ENCODE assay signal across 30 mouse cellular contexts in the genomic region with DNA sequence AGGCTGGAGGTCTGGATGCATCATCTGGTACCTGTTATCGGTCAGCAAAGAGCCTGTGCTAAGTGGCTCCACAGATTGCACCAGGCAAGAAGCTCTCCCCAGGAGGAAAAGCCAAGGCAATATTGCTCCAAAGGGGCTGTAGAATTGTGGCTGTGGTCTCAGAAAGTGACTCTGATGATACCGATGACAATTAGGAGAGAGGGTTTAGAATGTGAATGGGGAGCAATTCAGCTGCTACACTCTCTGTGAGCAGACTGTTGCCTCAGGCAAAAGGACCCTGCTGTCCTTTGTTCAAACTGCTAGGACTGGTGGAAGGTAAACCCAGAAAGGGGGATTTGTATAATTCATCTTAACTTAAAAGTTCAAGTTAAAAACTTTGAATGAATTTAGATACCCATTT.
DNase-seq lines count a peak whose midpoint lies in the region; ATAC-seq lines count a peak whose summit lies in the region.
"Had no signal": no experiment of that assay in that cellular context is flagged by ENCODE, and none has a peak within 500 bp of the region (broad histone marks: within the 10 kb centered on the region; RNA-seq: fewer than 3 reads in every experiment).

No protein-coding gene starts in this region.

- H3K27me3 ChIP-seq in heart, embryonic 11.5 days (ENCODE audit: control insufficient read depth, insufficient read depth, low read length): no peaks in the 10 kb centered on the region
- H3K27me3 ChIP-seq in midbrain, embryonic 11.5 days (ENCODE audit: control insufficient read depth, insufficient read depth, low read length): no peaks in the 10 kb centered on the region
- H3K27me3 ChIP-seq in midbrain, embryonic 13.5 days: no peaks in the 10 kb centered on the region
- H3K27me3 ChIP-seq in embryonic facial prominence, embryonic 10.5 days (replicated peaks; ENCODE audit: low read depth, poor library complexity, severe bottlenecking): no peaks in the 10 kb centered on the region
- H3K27me3 ChIP-seq: embryonic facial prominence, embryonic 13.5 days; forebrain, embryonic 13.5 days; neural tube, embryonic 12.5 days; stomach, embryonic 15.5 days had no signal

- H3K4me1 ChIP-seq in heart, embryonic 11.5 days (ENCODE audit: control insufficient read depth, insufficient read depth, low read length): peaks cover 3% of the 10 kb centered on the region; the same call in 1 of the 2 replicates
- 0 out of 2 replicates have a peak, but pooled peaks cover 4% of the 10 kb centered on the region for H3K4me1 ChIP-seq in midbrain, embryonic 11.5 days (ENCODE audit: control insufficient read depth, insufficient read depth, low read length)
- H3K4me1 ChIP-seq in midbrain, embryonic 13.5 days (replicated peaks): peaks cover 13% of the 10 kb centered on the region
- peaks cover 14% of the 10 kb centered on the region for H3K4me1 ChIP-seq in embryonic facial prominence, embryonic 10.5 days
- H3K4me1 ChIP-seq: neural tube, embryonic 12.5 days; stomach, embryonic 15.5 days had no signal

- no peak for ATAC-seq in heart, embryonic 11.5 days (replicated peaks; ENCODE audit: insufficient number of reproducible peaks, low FRiP score, low TSS enrichment)
- 0 out of 2 replicates have a peak, but pooled peaks have one; percentile 38 for ATAC-seq in midbrain, embryonic 11.5 days (ENCODE audit: low FRiP score)
- ATAC-seq in midbrain, embryonic 13.5 days: no peak
- ATAC-seq: activated CD4-positive, CD25-positive, alpha-beta regulatory T cell, adult 4 months; forebrain, embryonic 13.5 days; Patski had no signal

- no peaks in the 10 kb centered on the region for H3K36me3 ChIP-seq in heart, embryonic 11.5 days (ENCODE audit: control insufficient read depth, insufficient read depth, low read length)
- H3K36me3 ChIP-seq in midbrain, embryonic 11.5 days (ENCODE audit: control insufficient read depth, insufficient read depth, low read length): no peaks in the 10 kb centered on the region
- H3K36me3 ChIP-seq in midbrain, embryonic 13.5 days: no peaks in the 10 kb centered on the region
- H3K36me3 ChIP-seq in embryonic facial prominence, embryonic 10.5 days (replicated peaks): no peaks in the 10 kb centered on the region
- H3K36me3 ChIP-seq: embryonic facial prominence, embryonic 13.5 days; midbrain, embryonic 10.5 days; neural tube, embryonic 12.5 days; stomach, embryonic 15.5 days had no signal

- H3K27ac ChIP-seq in heart, embryonic 11.5 days (ENCODE audit: low read depth, low read length): no peak overlapping the region
- no peak overlapping the region for H3K27ac ChIP-seq in midbrain, embryonic 11.5 days (ENCODE audit: low read depth, low read length)
- no peak overlapping the region for H3K27ac ChIP-seq in midbrain, embryonic 13.5 days
- H3K27ac ChIP-seq in embryonic facial prominence, embryonic 10.5 days (replicated peaks): no peak overlapping the region; the same call in 1 of the 2 replicates
- H3K27ac ChIP-seq: embryonic facial prominence, embryonic 13.5 days; forebrain, embryonic 13.5 days; heart, adult 2 months; hindbrain, embryonic 14.5 days; layer of hippocampus, adult 2 months; macrophage; midbrain, embryonic 10.5 days; neural tube, embryonic 12.5 days; stomach, embryonic 15.5 days had no signal

- H3K9me3 ChIP-seq in heart, embryonic 11.5 days (replicated peaks; ENCODE audit: control insufficient read depth, low read length): no peaks in the 10 kb centered on the region
- no peaks in the 10 kb centered on the region for H3K9me3 ChIP-seq in midbrain, embryonic 11.5 days (ENCODE audit: control insufficient read depth, low read length)
- no peaks in the 10 kb centered on the region for H3K9me3 ChIP-seq in midbrain, embryonic 13.5 days
- H3K9me3 ChIP-seq in embryonic facial prominence, embryonic 10.5 days: no peaks in the 10 kb centered on the region
- H3K9me3 ChIP-seq: embryonic facial prominence, embryonic 13.5 days; forebrain, embryonic 13.5 days; midbrain, embryonic 10.5 days; neural tube, embryonic 12.5 days; stomach, embryonic 15.5 days had no signal

- H3K4me3 ChIP-seq in heart, embryonic 11.5 days (ENCODE audit: low read depth, low read length): no peak overlapping the region
- H3K4me3 ChIP-seq in midbrain, embryonic 11.5 days (ENCODE audit: low read depth, low read length): no peak overlapping the region
- no peak overlapping the region for H3K4me3 ChIP-seq in midbrain, embryonic 13.5 days (replicated peaks)
- no peak overlapping the region for H3K4me3 ChIP-seq in embryonic facial prominence, embryonic 10.5 days
- H3K4me3 ChIP-seq: embryonic facial prominence, embryonic 13.5 days; erythroblast, embryonic 14.5 days; forebrain, embryonic 13.5 days; heart, adult 2 months; layer of hippocampus, adult 2 months; midbrain, embryonic 10.5 days; neural tube, embryonic 12.5 days; stomach, embryonic 15.5 days had no signal

- no peak overlapping the region for H3K9ac ChIP-seq in heart, embryonic 11.5 days (ENCODE audit: low read depth, low read length)
- no peak overlapping the region for H3K9ac ChIP-seq in midbrain, embryonic 11.5 days (ENCODE audit: low read length)
- H3K9ac ChIP-seq in midbrain, embryonic 13.5 days (replicated peaks): no peak overlapping the region
- H3K9ac ChIP-seq: embryonic facial prominence, embryonic 13.5 days; forebrain, embryonic 13.5 days; hindbrain, embryonic 14.5 days; neural tube, embryonic 12.5 days; stomach, embryonic 15.5 days had no signal

- 0 out of 2 replicates have a peak overlapping the region, but pooled peaks have one; percentile 22 for H3K4me2 ChIP-seq in heart, embryonic 11.5 days
- H3K4me2 ChIP-seq in midbrain, embryonic 11.5 days: no peak overlapping the region
- no peak overlapping the region for H3K4me2 ChIP-seq in midbrain, embryonic 13.5 days (replicated peaks)
- H3K4me2 ChIP-seq: embryonic facial prominence, embryonic 13.5 days; forebrain, embryonic 13.5 days; hindbrain, embryonic 14.5 days; neural tube, embryonic 12.5 days; stomach, embryonic 15.5 days had no signal

- intact Hi-C loops in heart, postnatal 10 days (cut with DNase I): no loop called here

- DNase-seq in heart, postnatal 10 days: no peak
- DNase-seq in midbrain, embryonic 11.5 days (ENCODE audit: low spot score, missing footprints): peak; percentile 82
- peak; percentile 30 for DNase-seq in ZHBTc4 (ENCODE audit: low read depth, low spot score)
- DNase-seq in embryonic facial prominence, embryonic 10.5 days (ENCODE audit: low spot score): peak; percentile 16
- no peak for DNase-seq in kidney, postnatal 25 days
- no peak for DNase-seq in adrenal gland, adult (ENCODE audit: inconsistent age in 2 of 2, low spot score in 1 of 2)
- DNase-seq: adrenal gland, postnatal 10 days; cerebellum, adult 2 months; cerebellum, postnatal 36 days; gastrocnemius, postnatal 10 days; heart, adult 2 months; kidney, adult 8-10 months; kidney, postnatal 14 days; layer of hippocampus, postnatal 36 days; right cerebral cortex, adult 18-20 months; right cerebral cortex, postnatal 4 days; thymus, postnatal 25 days had no signal

- 32% methylated on average over 2 of the region's 2 CpGs for WGBS in heart, embryonic 11.5 days (ENCODE audit: insufficient replicate concordance)
- 31% methylated on average over 2 of the region's 2 CpGs for WGBS in midbrain, embryonic 11.5 days
- WGBS in midbrain, embryonic 13.5 days: 17% methylated on average over 2 of the region's 2 CpGs
- WGBS in embryonic facial prominence, embryonic 10.5 days: 11% methylated on average over 2 of the region's 2 CpGs

Comparison
In these comparisons a context has a peak if more than half of its experiments do, and no peak if none do; other contexts are left out.
1. DNase-seq: peak in midbrain, embryonic 11.5 days (single experiment), ZHBTc4 (single experiment) and embryonic facial prominence, embryonic 10.5 days (single experiment); none in heart, postnatal 10 days (0 of 2), kidney, postnatal 25 days (0 of 2) and adrenal gland, adult (0 of 2).